Mouse (Mus musculus): ENCODE measurements around the gene Sdk1. TPM values are rescaled to one million over a fixed set of nuclear protein-coding genes. Genes with fewer than 3 reads are reported as not detected.
"Not testable (repeated sequence)": the region's sequence is repeated elsewhere in the genome, so short reads cannot be mapped to it uniquely, and the experiment has no call there.

The Sdk1 gene
- total and polyA plus RNA-seq, 2 experiments: 0.18 to 0.27 TPM

DNA sequence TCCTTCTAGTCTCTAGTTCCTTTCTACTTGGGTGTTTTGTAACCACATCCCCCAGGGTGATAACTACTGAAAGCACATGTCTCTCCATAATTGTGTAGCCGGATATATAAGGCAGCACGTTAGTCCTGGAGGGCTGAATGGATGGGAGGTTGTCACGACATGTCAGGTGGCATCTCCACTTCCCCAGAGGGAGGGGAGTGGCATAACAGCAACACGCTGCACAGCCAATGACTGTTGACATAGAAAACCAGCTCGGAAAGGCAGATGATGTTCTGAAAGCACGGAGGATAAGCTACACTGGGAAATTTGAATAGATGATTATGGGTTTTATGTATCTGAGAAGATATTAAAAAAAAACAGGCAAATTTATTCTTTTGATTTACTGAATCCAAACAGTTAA is 376.4 kb downstream of the Sdk1 start:
- no peak overlapping the region for H3K9ac ChIP-seq (ENCODE audit: low read depth, low read length)
- H3K27ac ChIP-seq (replicated peaks; ENCODE audit: insufficient read depth, low read depth, low read length): no peak overlapping the region
- no peak overlapping the region for H3K4me3 ChIP-seq (ENCODE audit: insufficient read depth, low read depth, low read length)
- H3K79me2 ChIP-seq (ENCODE audit: control insufficient read depth, insufficient read depth, low read length): no peaks in the 10 kb centered on the region
- TF ChIP-seq CTCF (IDR thresholded peaks at IDR 0.05; ENCODE audit: low read depth, low read length): no peak
- no peak for TF ChIP-seq POLR2A (IDR thresholded peaks at IDR 0.05; ENCODE audit: extremely low read depth, insufficient read depth, low read length)
- no peaks in the 10 kb centered on the region for H3K4me1 ChIP-seq (ENCODE audit: control insufficient read depth, insufficient read depth, low read length)
- no peak for DNase-seq (ENCODE audit: extremely low read depth, low read depth, low spot score)
- no peaks in the 10 kb centered on the region for H3K36me3 ChIP-seq (ENCODE audit: control insufficient read depth, insufficient read depth, low read length)
- H3K27me3 ChIP-seq (ENCODE audit: control insufficient read depth, insufficient read depth, low read length): no peaks in the 10 kb centered on the region
- WGBS: 84% methylated on average over 6 of the region's 6 CpGs

DNA sequence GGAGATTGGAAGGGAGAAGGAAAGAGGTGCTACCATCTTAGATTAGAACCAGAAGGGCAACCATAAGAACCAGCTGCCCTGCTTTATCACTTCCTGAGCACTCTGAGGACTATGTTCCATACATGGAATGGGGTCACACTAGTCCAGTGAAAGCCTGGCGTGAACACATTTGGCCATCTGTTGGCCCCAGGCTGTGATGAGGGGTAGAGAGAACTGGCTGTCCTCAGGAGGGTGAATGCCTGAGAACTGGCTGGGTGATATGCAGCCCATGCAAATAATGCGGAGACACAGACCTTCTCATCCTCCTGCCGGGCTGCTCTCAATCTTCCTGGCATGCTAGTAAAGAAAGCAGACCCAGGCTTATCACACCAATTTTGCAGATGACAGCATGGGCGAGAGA is 384.1 kb downstream of the Sdk1 start:
- H3K79me2 ChIP-seq (ENCODE audit: control insufficient read depth, insufficient read depth, low read length): no peaks in the 10 kb centered on the region
- no peaks in the 10 kb centered on the region for H3K27me3 ChIP-seq (ENCODE audit: control insufficient read depth, insufficient read depth, low read length)
- no peak overlapping the region for H3K9ac ChIP-seq (ENCODE audit: low read depth, low read length)
- WGBS: 94% methylated on average over 4 of the region's 4 CpGs
- no peaks in the 10 kb centered on the region for H3K36me3 ChIP-seq (ENCODE audit: control insufficient read depth, insufficient read depth, low read length)
- H3K4me1 ChIP-seq (ENCODE audit: control insufficient read depth, insufficient read depth, low read length): no peaks in the 10 kb centered on the region
- H3K27ac ChIP-seq (replicated peaks; ENCODE audit: insufficient read depth, low read depth, low read length): no peak overlapping the region
- no peak for DNase-seq (ENCODE audit: extremely low read depth, low read depth, low spot score)
- H3K4me3 ChIP-seq (ENCODE audit: insufficient read depth, low read depth, low read length): no peak overlapping the region
- TF ChIP-seq CTCF (IDR thresholded peaks at IDR 0.05; ENCODE audit: low read depth, low read length) (no peak), POLR2A (IDR thresholded peaks at IDR 0.05; ENCODE audit: extremely low read depth, insufficient read depth, low read length) (no peak)

DNA sequence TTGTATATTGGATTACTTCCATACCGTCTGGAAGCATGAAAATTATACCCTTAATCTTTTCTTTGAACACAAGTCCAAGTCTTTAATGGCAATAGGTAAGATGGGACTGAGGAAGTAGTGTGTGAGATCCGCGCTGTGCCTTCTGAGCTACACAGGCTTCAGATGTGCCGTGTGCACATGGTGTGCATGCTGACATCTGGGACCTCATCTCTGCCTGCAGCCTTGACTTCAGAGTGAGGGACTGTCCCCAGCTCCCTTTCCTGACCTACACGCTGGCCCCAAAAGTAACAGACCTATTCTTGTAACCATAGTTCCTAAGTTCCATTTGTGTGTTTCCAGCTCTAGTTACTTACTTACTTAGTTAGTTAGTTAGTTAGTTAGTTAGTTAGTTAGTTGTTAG is 390.4 kb downstream of the Sdk1 start:
- H3K9ac ChIP-seq (ENCODE audit: low read depth, low read length): no peak overlapping the region
- no peak overlapping the region for H3K27ac ChIP-seq (replicated peaks; ENCODE audit: insufficient read depth, low read depth, low read length)
- WGBS: 90% methylated on average over 5 of the region's 5 CpGs
- H3K4me1 ChIP-seq (ENCODE audit: control insufficient read depth, insufficient read depth, low read length): no peaks in the 10 kb centered on the region
- DNase-seq (ENCODE audit: extremely low read depth, low read depth, low spot score): no peak
- H3K36me3 ChIP-seq (ENCODE audit: control insufficient read depth, insufficient read depth, low read length): no peaks in the 10 kb centered on the region
- H3K79me2 ChIP-seq (ENCODE audit: control insufficient read depth, insufficient read depth, low read length): no peaks in the 10 kb centered on the region
- no peak overlapping the region for H3K4me3 ChIP-seq (ENCODE audit: insufficient read depth, low read depth, low read length)
- no peaks in the 10 kb centered on the region for H3K27me3 ChIP-seq (ENCODE audit: control insufficient read depth, insufficient read depth, low read length)
- TF ChIP-seq POLR2A (IDR thresholded peaks at IDR 0.05; ENCODE audit: extremely low read depth, insufficient read depth, low read length): no peak
- TF ChIP-seq CTCF (IDR thresholded peaks at IDR 0.05; ENCODE audit: low read depth, low read length): no peak

DNA sequence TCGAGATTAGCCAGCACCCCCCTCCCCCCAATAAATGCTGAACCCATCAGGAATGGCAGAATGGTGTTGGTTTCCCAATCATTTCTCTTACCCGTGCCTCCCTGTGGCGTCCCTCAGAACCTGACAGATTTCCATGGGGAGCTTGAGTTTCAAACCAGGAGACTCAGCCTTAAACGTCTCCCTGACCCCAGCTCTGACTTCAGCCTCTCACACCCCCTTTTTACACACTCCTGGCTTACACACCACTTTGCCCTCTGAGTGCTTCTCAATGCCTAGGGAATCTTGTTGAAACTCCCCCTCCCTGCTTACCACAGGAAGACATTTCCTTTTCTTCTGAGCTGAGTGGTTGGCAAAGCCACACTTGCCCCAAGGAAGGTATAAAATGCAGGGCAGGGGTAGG is 392.0 kb downstream of the Sdk1 start:
- Histone ChIP-seq H3K4me1 (ENCODE audit: control insufficient read depth, insufficient read depth, low read length) (no peaks in the 10 kb centered on the region), H3K9ac (ENCODE audit: low read depth, low read length) (no peak overlapping the region), H3K36me3 (ENCODE audit: control insufficient read depth, insufficient read depth, low read length) (no peaks in the 10 kb centered on the region), H3K4me3 (ENCODE audit: insufficient read depth, low read depth, low read length) (no peak overlapping the region), H3K27me3 (ENCODE audit: control insufficient read depth, insufficient read depth, low read length) (no peaks in the 10 kb centered on the region), H3K27ac (replicated peaks; ENCODE audit: insufficient read depth, low read depth, low read length) (no peak overlapping the region), H3K79me2 (ENCODE audit: control insufficient read depth, insufficient read depth, low read length) (no peaks in the 10 kb centered on the region)
- 72% methylated on average over 4 of the region's 4 CpGs for WGBS
- no peak for DNase-seq (ENCODE audit: extremely low read depth, low read depth, low spot score)
- no peak for TF ChIP-seq POLR2A (IDR thresholded peaks at IDR 0.05; ENCODE audit: extremely low read depth, insufficient read depth, low read length)
- TF ChIP-seq CTCF (IDR thresholded peaks at IDR 0.05; ENCODE audit: low read depth, low read length): no peak

DNA sequence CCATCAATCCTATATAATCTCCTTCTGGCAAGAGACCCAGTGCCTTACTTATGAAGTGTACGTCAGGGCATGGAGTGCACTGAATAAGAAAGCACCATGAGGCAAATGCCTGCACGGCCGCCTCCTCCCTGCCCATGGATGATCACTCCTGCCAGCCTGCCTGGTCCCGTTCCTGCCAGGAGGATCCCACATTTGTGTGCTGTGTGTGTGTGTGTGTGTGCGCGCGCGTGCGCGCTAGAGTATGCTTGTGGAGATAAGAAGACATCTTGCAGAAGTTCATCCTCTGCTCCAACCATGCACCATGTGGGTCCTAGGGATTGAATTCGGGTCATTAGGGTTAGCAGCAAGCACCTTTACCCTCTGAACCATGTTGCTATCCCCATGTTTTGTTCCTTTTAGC is 395.1 kb downstream of the Sdk1 start:
- 94% methylated on average over 11 of the region's 11 CpGs for WGBS
- Histone ChIP-seq H3K4me1 (ENCODE audit: control insufficient read depth, insufficient read depth, low read length) (no peaks in the 10 kb centered on the region), H3K27ac (replicated peaks; ENCODE audit: insufficient read depth, low read depth, low read length) (no peak overlapping the region), H3K9ac (ENCODE audit: low read depth, low read length) (no peak overlapping the region), H3K79me2 (ENCODE audit: control insufficient read depth, insufficient read depth, low read length) (no peaks in the 10 kb centered on the region), H3K36me3 (ENCODE audit: control insufficient read depth, insufficient read depth, low read length) (no peaks in the 10 kb centered on the region), H3K4me3 (ENCODE audit: insufficient read depth, low read depth, low read length) (no peak overlapping the region), H3K27me3 (ENCODE audit: control insufficient read depth, insufficient read depth, low read length) (no peaks in the 10 kb centered on the region)
- no peak for TF ChIP-seq POLR2A (IDR thresholded peaks at IDR 0.05; ENCODE audit: extremely low read depth, insufficient read depth, low read length)
- no peak for TF ChIP-seq CTCF (IDR thresholded peaks at IDR 0.05; ENCODE audit: low read depth, low read length)
- DNase-seq (ENCODE audit: extremely low read depth, low read depth, low spot score): no peak

DNA sequence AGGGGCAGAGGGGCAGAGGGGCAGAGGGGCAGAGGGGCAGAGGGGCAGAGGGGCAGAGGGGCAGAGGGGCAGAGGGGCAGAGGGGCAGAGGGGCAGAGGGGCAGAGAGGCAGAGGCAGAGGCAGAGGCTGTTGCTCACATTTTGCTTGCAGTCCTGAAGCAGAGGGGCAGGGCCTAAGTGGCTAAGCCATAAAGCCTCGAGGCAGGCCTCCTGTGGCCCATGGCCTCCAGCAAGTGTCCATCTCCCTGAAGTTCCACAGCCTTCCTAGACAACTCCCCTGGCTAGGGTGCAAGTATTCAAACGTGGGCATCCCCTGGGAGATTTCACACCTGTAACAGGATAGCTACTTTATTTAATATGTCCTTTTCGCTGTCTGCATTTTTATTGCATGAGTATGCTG is 395.8 kb downstream of the Sdk1 start:
- not testable (repeated sequence) for H3K27ac ChIP-seq (replicated peaks; ENCODE audit: insufficient read depth, low read depth, low read length); H3K4me1 ChIP-seq (ENCODE audit: control insufficient read depth, insufficient read depth, low read length)
- WGBS: 67% methylated on average over 3 of the region's 3 CpGs

More for the DNA sequence above, 395.8 kb downstream of the Sdk1 start:
- not testable (repeated sequence) for H3K4me3 ChIP-seq (ENCODE audit: insufficient read depth, low read depth, low read length); DNase-seq (ENCODE audit: extremely low read depth, low read depth, low spot score); H3K79me2 ChIP-seq (ENCODE audit: control insufficient read depth, insufficient read depth, low read length); H3K9ac ChIP-seq (ENCODE audit: low read depth, low read length); H3K27me3 ChIP-seq (ENCODE audit: control insufficient read depth, insufficient read depth, low read length); H3K36me3 ChIP-seq (ENCODE audit: control insufficient read depth, insufficient read depth, low read length)
